Mouse (Mus musculus) forebrain, embryonic 14.5 days (tissue): Measurements from ENCODE around the gene Cog5. TPM values are rescaled to one million over a fixed set of nuclear protein-coding genes. Genes with fewer than 3 reads are reported as not detected.

Experiments
- ATAC-seq: fragments of 200-750 bp; cut with Nextera tagmentation; 2 replicates; pipeline ENCODE4 v1.8.0; 2017; ENCODE audit warnings: mild to moderate bottlenecking, moderate library complexity
- DNase-seq: peaks from one replicate; pipeline ENCODE4 v3.0.0-alpha.2; 2015; ENCODE audit warnings: low spot score
- H3K27ac ChIP-seq: fragments of 300-500 bp; sonication (generic); 2 replicates; pipeline ENCODE4 v1.5.1; 2014; ENCODE audit warnings: low read depth, mild to moderate bottlenecking, control low read depth, low read length, moderate library complexity
- H3K27me3 ChIP-seq: fragments of 300-500 bp; sonication (generic); replicated peaks from 2 replicates; pipeline ENCODE4 v1.6.1; 2014; ENCODE audit warnings: low read length, control low read depth, mixed read lengths; ENCODE audit not compliant: control insufficient read depth, insufficient read depth
- H3K36me3 ChIP-seq: fragments of 300-500 bp; sonication (generic); 2 replicates; pipeline ENCODE4 v1.6.1; 2014; ENCODE audit warnings: low read length, control low read depth; ENCODE audit not compliant: control insufficient read depth, insufficient read depth
- H3K4me1 ChIP-seq: fragments of 300-500 bp; sonication (generic); 2 replicates; pipeline ENCODE4 v1.6.1; 2014; ENCODE audit warnings: antibody characterized with exemption, low read length, control low read depth; ENCODE audit not compliant: control insufficient read depth, insufficient read depth
- H3K4me2 ChIP-seq: fragments of 300-500 bp; sonication (generic); 2 replicates; pipeline ENCODE4 v1.6.1; 2014; ENCODE audit warnings: mild to moderate bottlenecking, control low read depth, low read length
- H3K4me3 ChIP-seq: fragments of 300-500 bp; sonication (generic); 2 replicates; pipeline ENCODE4 v1.5.1; 2014; ENCODE audit warnings: low read depth, low read length, control low read depth
- H3K9ac ChIP-seq: fragments of 300-500 bp; sonication (generic); 2 replicates; pipeline ENCODE4 v1.6.1; 2014; ENCODE audit warnings: mild to moderate bottlenecking, low read length, control low read depth, moderate library complexity
- H3K9me3 ChIP-seq: fragments of 300-500 bp; sonication (generic); replicated peaks from 2 replicates; pipeline ENCODE4 v1.6.1; 2016; ENCODE audit warnings: low read length, control low read depth, mixed read lengths; ENCODE audit not compliant: control insufficient read depth
- WGBS: fragments of 180-500 bp; shearing (Covaris S2); extraction: QIAGEN DNeasy Blood & Tissue Kit; methylation state at CpG from one replicate; pipeline ENCODE4 v1.1.7; 2014; 5-methylcytosine and 5-hydroxymethylcytosine counted together
- polyA plus RNA-seq: library from polyadenylated mRNA; unstranded; fragments of >200 nt; fragmentation: Nextera tagmentation; extraction: Ambion mirVana; gene quantifications from 2 replicates; pipeline ENCODE4 v1.2.1, GENCODE M21; 2014

Cog5 gene
- polyA plus RNA-seq, 1 experiment from 2014 or later = 25.1 TPM

GRCm38 (mm10) chr12:31846077-31846476 lies 191.4 kb downstream of the Cog5 start:
- H3K27me3 ChIP-seq = no peaks in the 10 kb centered on the region
- WGBS = 88% methylated on average over 3 of the region's 3 CpGs
- H3K4me2 ChIP-seq = no peak overlapping the region
- DNase-seq = no peak
- H3K9me3 ChIP-seq = no peaks in the 10 kb centered on the region
- ATAC-seq = no peak
- H3K27ac ChIP-seq = no peak overlapping the region
- no peak overlapping the region for H3K4me3 ChIP-seq
- no peaks in the 10 kb centered on the region; the same call in 1 of the 2 replicates for H3K36me3 ChIP-seq
- H3K4me1 ChIP-seq = peaks cover 2% of the 10 kb centered on the region; the same call in 1 of the 2 replicates
- no peak overlapping the region for H3K9ac ChIP-seq

GRCm38 (mm10) chr12:31848630-31849415 lies 194.2 kb downstream of the Cog5 start:
- ATAC-seq = peak; percentile 72

GRCm38 (mm10) chr12:31849601-31850000 lies 194.9 kb downstream of the Cog5 start:
- DNase-seq (no peak), ATAC-seq (no peak)
- WGBS = 98% methylated on average over 2 of the region's 2 CpGs
- H3K27me3 ChIP-seq = no peaks in the 10 kb centered on the region
- H3K36me3 ChIP-seq = no peaks in the 10 kb centered on the region
- H3K4me1 ChIP-seq = peaks cover 2% of the 10 kb centered on the region; the same call in 1 of the 2 replicates
- no peak overlapping the region for H3K4me2 ChIP-seq
- no peak overlapping the region for H3K27ac ChIP-seq
- H3K4me3 ChIP-seq = no peak overlapping the region
- H3K9me3 ChIP-seq = no peaks in the 10 kb centered on the region
- H3K9ac ChIP-seq = no peak overlapping the region

More at GRCm38 (mm10) chr12:31848630-31849415, 194.2 kb downstream of the Cog5 start:
- H3K27ac ChIP-seq = no peak overlapping the region
- DNase-seq = peak; percentile 70
- no peak overlapping the region for H3K4me3 ChIP-seq
- no peak overlapping the region for H3K4me2 ChIP-seq
- H3K4me1 ChIP-seq = peaks cover 2% of the 10 kb centered on the region; the same call in 1 of the 2 replicates
- no peaks in the 10 kb centered on the region for H3K27me3 ChIP-seq
- H3K36me3 ChIP-seq = no peaks in the 10 kb centered on the region
- WGBS = 64% methylated on average over 5 of the region's 5 CpGs
- H3K9ac ChIP-seq = no peak overlapping the region
- H3K9me3 ChIP-seq = no peaks in the 10 kb centered on the region

GRCm38 (mm10) chr12:31854039-31854438 lies 199.4 kb downstream of the Cog5 start:
- H3K9ac ChIP-seq = no peak overlapping the region
- H3K4me3 ChIP-seq = no peak overlapping the region
- DNase-seq = no peak
- H3K27me3 ChIP-seq = no peaks in the 10 kb centered on the region
- 91% methylated on average over 3 of the region's 3 CpGs for WGBS
- no peaks in the 10 kb centered on the region for H3K9me3 ChIP-seq
- no peak overlapping the region for H3K4me2 ChIP-seq
- no peak overlapping the region for H3K27ac ChIP-seq
- no peak for ATAC-seq
- no peaks in the 10 kb centered on the region for H3K36me3 ChIP-seq
- H3K4me1 ChIP-seq = peaks cover under 1% of the 10 kb centered on the region; the same call in 1 of the 2 replicates

GRCm38 (mm10) chr12:31854817-31855216 lies 200.1 kb downstream of the Cog5 start:
- Histone ChIP-seq H3K9ac (no peak overlapping the region), H3K4me1 (no peaks in the 10 kb centered on the region), H3K27me3 (no peaks in the 10 kb centered on the region), H3K4me2 (no peak overlapping the region), H3K36me3 (no peaks in the 10 kb centered on the region), H3K9me3 (no peaks in the 10 kb centered on the region), H3K27ac (no peak overlapping the region), H3K4me3 (no peak overlapping the region)
- ATAC-seq (no peak), DNase-seq (no peak)
- 83% methylated on average over 2 of the region's 2 CpGs for WGBS

- WGBS = 86% methylated on average over 7 of the region's 7 CpGs
- no peak for DNase-seq
- ATAC-seq = no peak
- no peak overlapping the region for H3K4me3 ChIP-seq
- no peaks in the 10 kb centered on the region for H3K4me1 ChIP-seq
- H3K36me3 ChIP-seq = no peaks in the 10 kb centered on the region
- no peaks in the 10 kb centered on the region for H3K27me3 ChIP-seq
- H3K27ac ChIP-seq = no peak overlapping the region
- no peaks in the 10 kb centered on the region for H3K9me3 ChIP-seq
- H3K9ac ChIP-seq = no peak overlapping the region
- no peak overlapping the region for H3K4me2 ChIP-seq
Measured at GRCm38 (mm10) chr12:31857784-31858183, 203.1 kb downstream of the Cog5 start.

- H3K9me3 ChIP-seq = no peaks in the 10 kb centered on the region
- no peak overlapping the region for H3K4me2 ChIP-seq
- no peak for ATAC-seq
- H3K4me1 ChIP-seq = no peaks in the 10 kb centered on the region
- H3K27me3 ChIP-seq = no peaks in the 10 kb centered on the region
- no peak for DNase-seq
- H3K27ac ChIP-seq = no peak overlapping the region
- 91% methylated on average over 16 of the region's 16 CpGs for WGBS
- no peaks in the 10 kb centered on the region for H3K36me3 ChIP-seq
- no peak overlapping the region for H3K9ac ChIP-seq
- no peak overlapping the region for H3K4me3 ChIP-seq
Measured at GRCm38 (mm10) chr12:31862668-31863538, 208.2 kb downstream of the Cog5 start.

- no peaks in the 10 kb centered on the region for H3K36me3 ChIP-seq
- WGBS = 93% methylated on average over 4 of the region's 4 CpGs
- DNase-seq (no peak), ATAC-seq (no peak)
- no peaks in the 10 kb centered on the region for H3K4me1 ChIP-seq
- H3K9me3 ChIP-seq = no peaks in the 10 kb centered on the region
- H3K27ac ChIP-seq = no peak overlapping the region
- H3K4me2 ChIP-seq = no peak overlapping the region
- H3K27me3 ChIP-seq = no peaks in the 10 kb centered on the region
- no peak overlapping the region for H3K9ac ChIP-seq
- no peak overlapping the region for H3K4me3 ChIP-seq
Measured at GRCm38 (mm10) chr12:31876775-31877174, 222.1 kb downstream of the Cog5 start.
